ENCODE assay signal across 8 mouse cellular contexts in the genomic region with DNA sequence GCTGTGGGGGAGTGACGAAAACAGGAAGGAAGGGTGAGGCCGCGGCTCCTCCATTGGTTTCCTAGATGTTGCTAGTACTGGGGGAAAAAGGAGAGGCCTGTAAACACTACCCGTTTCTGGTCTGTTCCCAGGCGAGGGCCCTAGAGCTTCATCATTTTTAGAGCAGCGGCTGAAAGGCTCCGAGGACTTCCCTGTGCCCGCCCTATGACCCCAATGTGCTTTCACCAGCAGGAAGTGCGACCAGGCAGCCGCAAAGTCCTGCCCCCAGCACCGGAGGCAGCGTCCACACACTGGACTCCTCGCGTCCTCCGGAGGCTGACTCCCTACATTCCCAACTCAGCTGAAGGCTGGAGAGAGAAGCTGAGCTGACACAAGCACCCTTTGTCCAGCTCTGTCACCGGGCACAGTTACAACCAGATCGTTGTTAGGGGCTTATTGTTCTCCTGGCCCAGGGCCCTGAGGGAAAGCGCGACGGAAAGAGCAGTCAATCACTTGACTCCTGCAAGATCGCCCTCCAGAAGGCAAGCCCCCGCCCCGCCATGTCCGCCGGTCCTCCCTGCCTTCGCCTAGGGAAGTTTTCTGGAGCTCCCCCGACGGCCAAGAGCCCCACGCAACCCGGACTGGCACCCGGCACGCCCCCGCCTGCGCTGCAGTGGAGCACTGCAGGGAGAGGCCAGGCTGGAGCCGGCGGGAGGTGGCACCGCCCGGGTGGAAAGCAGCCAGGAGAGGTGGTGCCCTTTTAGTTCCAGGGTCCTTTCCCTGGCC. TPM values are rescaled to one million over a fixed set of nuclear protein-coding genes. Genes with fewer than 3 reads are reported as not detected.
DNase-seq lines count a peak whose midpoint lies in the region; ATAC-seq lines count a peak whose summit lies in the region.

No protein-coding gene starts in this region.

- H3K4me2 ChIP-seq in embryonic facial prominence, embryonic 14.5 days (ENCODE audit: low read depth, low read length), result peak overlapping the region; percentile 96
- peak overlapping the region; percentile 100 for H3K4me2 ChIP-seq in heart, embryonic 14.5 days (ENCODE audit: low read length)

- H3K36me3 ChIP-seq in embryonic facial prominence, embryonic 14.5 days (ENCODE audit: control insufficient read depth, insufficient read depth, low read length), result 0 out of 2 replicates have a peak, but pooled peaks cover 12% of the 10 kb centered on the region
- peaks cover 39% of the 10 kb centered on the region for H3K36me3 ChIP-seq in heart, embryonic 14.5 days (ENCODE audit: control insufficient read depth, insufficient read depth, low read length)

- peak overlapping the region; percentile 68 for H3K9ac ChIP-seq in embryonic facial prominence, embryonic 14.5 days (ENCODE audit: low read depth, low read length)
- H3K9ac ChIP-seq in heart, embryonic 14.5 days (ENCODE audit: low read length), result peak overlapping the region; percentile 85

- H3K9me3 ChIP-seq in embryonic facial prominence, embryonic 14.5 days (ENCODE audit: control insufficient read depth, low read length), result no peaks in the 10 kb centered on the region
- no peaks in the 10 kb centered on the region for H3K9me3 ChIP-seq in heart, embryonic 14.5 days (ENCODE audit: control insufficient read depth, low read length)

- 5% methylated on average over 30 of the region's 38 CpGs for WGBS in embryonic facial prominence, embryonic 14.5 days
- 4% methylated on average over 38 of the region's 38 CpGs for WGBS in heart, embryonic 14.5 days

- H3K27ac ChIP-seq in embryonic facial prominence, embryonic 14.5 days (replicated peaks; ENCODE audit: low read depth, low read length), result peak overlapping the region; percentile 79
- H3K27ac ChIP-seq in heart, embryonic 14.5 days (replicated peaks in 1 of 2; ENCODE audit: control insufficient read depth in 1 of 2, insufficient read depth in 1 of 2, low read depth in 2 of 2, low read length in 2 of 2), result peak overlapping the region; percentile 88 to 94

- H3K27me3 ChIP-seq in embryonic facial prominence, embryonic 14.5 days (replicated peaks; ENCODE audit: control insufficient read depth, insufficient read depth, low read length), result peaks cover 4% of the 10 kb centered on the region; the same call in 1 of the 2 replicates
- no peaks in the 10 kb centered on the region for H3K27me3 ChIP-seq in heart, embryonic 14.5 days (ENCODE audit: control insufficient read depth, insufficient read depth, low read length)

- ATAC-seq in embryonic facial prominence, embryonic 14.5 days (ENCODE audit: low read depth), result peak; percentile 44
- ATAC-seq in heart, embryonic 14.5 days (ENCODE audit: insufficient number of reproducible peaks, insufficient read depth, low FRiP score, low read depth), result peak; percentile 7; the same call in 1 of the 2 replicates

- peak overlapping the region; percentile 51 for H3K4me3 ChIP-seq in embryonic facial prominence, embryonic 14.5 days (ENCODE audit: low read depth, low read length)
- H3K4me3 ChIP-seq in heart, embryonic 14.5 days (ENCODE audit: control insufficient read depth in 1 of 2, insufficient read depth in 1 of 2, low read depth in 1 of 2, low read length in 2 of 2), result peak overlapping the region; percentile 51 to 60

- peaks cover 33% of the 10 kb centered on the region for H3K4me1 ChIP-seq in embryonic facial prominence, embryonic 14.5 days (ENCODE audit: control insufficient read depth, insufficient read depth, low read length)
- H3K4me1 ChIP-seq in heart, embryonic 14.5 days (ENCODE audit: control insufficient read depth in 2 of 2, insufficient read depth in 2 of 2, low read length in 2 of 2), result peaks cover 29 to 37% of the 10 kb centered on the region in 2 experiments

- DNase-seq in right cerebral cortex, adult 18-20 months, result peak; percentile 48
- DNase-seq in right cerebral cortex, postnatal 4 days, result no peak
- DNase-seq in embryonic facial prominence, embryonic 14.5 days (ENCODE audit: low spot score), result peak; percentile 68
- peak; percentile 87 for DNase-seq in kidney, postnatal 10 days
- peak; percentile 91 for DNase-seq in lung, postnatal 36 days
- DNase-seq in ovary, postnatal 14 days (ENCODE audit: low spot score), result peak; percentile 51
- peak; percentile 79 for DNase-seq in yolk sac, embryonic 10.5 days (ENCODE audit: low spot score)

RNA-seq across cellular contexts. Expression of a gene that starts 2.3 kb away (rescaled TPM):
- 1.1 and 1.3 TPM in 2 replicates for polyA plus RNA-seq in embryonic facial prominence, embryonic 14.5 days (2014; fragmentation: Nextera tagmentation; extraction: Ambion mirVana)
- polyA plus RNA-seq in heart, embryonic 14.5 days (2014; fragmentation: Nextera tagmentation; extraction: Ambion mirVana), result 1.6 and 2.1 TPM in 2 replicates

RNA-seq across cellular contexts. Expression of a gene that starts 2.4 kb away (rescaled TPM):
- 16.5 and 17.6 TPM in 2 replicates for polyA plus RNA-seq in embryonic facial prominence, embryonic 14.5 days (2014; fragmentation: Nextera tagmentation; extraction: Ambion mirVana)
- polyA plus RNA-seq in heart, embryonic 14.5 days (2014; fragmentation: Nextera tagmentation; extraction: Ambion mirVana), result 18.2 and 22.5 TPM in 2 replicates

RNA-seq across cellular contexts. Expression of a gene that starts 17.8 kb away (rescaled TPM):
- polyA plus RNA-seq in embryonic facial prominence, embryonic 14.5 days (2014; fragmentation: Nextera tagmentation; extraction: Ambion mirVana), result not detected in 2 replicates
- 0.19 and 0.44 TPM in 2 replicates for polyA plus RNA-seq in heart, embryonic 14.5 days (2014; fragmentation: Nextera tagmentation; extraction: Ambion mirVana)

RNA-seq across cellular contexts. Expression of a gene that starts 29.9 kb away (rescaled TPM):
- polyA plus RNA-seq in embryonic facial prominence, embryonic 14.5 days (2014; fragmentation: Nextera tagmentation; extraction: Ambion mirVana), result 0.25 and 0.86 TPM in 2 replicates
- polyA plus RNA-seq in heart, embryonic 14.5 days (2014; fragmentation: Nextera tagmentation; extraction: Ambion mirVana), result 0.71 and 1.0 TPM in 2 replicates

RNA-seq across cellular contexts. Expression of a gene that starts 29.9 kb away (rescaled TPM):
- polyA plus RNA-seq in embryonic facial prominence, embryonic 14.5 days (2014; fragmentation: Nextera tagmentation; extraction: Ambion mirVana), result 74.0 and 78.6 TPM in 2 replicates
- 99.4 and 102 TPM in 2 replicates for polyA plus RNA-seq in heart, embryonic 14.5 days (2014; fragmentation: Nextera tagmentation; extraction: Ambion mirVana)
